Mouse (Mus musculus) liver, postnatal 0 days (tissue): Measurements from ENCODE around the gene Akap7.

Source experiments
- CTCF ChIP-seq: sonication (generic); IDR thresholded peaks from 2 replicates; pipeline ENCODE4 v1.5.1; 2016; ENCODE audit warnings: antibody characterized with exemption, low read depth
- EP300 ChIP-seq: IDR thresholded peaks from 2 replicates; pipeline ENCODE4 v1.6.1; 2016; ENCODE audit warnings: antibody characterized with exemption, low read depth, mild to moderate bottlenecking

GRCm38 (mm10) chr10:25184819-25185603, 122.7 kb downstream of the Akap7 start:
- TF ChIP-seq CTCF: no peak
- TF ChIP-seq EP300: no peak
